14 mouse cellular contexts compared by ENCODE assay signal in the genomic region with DNA sequence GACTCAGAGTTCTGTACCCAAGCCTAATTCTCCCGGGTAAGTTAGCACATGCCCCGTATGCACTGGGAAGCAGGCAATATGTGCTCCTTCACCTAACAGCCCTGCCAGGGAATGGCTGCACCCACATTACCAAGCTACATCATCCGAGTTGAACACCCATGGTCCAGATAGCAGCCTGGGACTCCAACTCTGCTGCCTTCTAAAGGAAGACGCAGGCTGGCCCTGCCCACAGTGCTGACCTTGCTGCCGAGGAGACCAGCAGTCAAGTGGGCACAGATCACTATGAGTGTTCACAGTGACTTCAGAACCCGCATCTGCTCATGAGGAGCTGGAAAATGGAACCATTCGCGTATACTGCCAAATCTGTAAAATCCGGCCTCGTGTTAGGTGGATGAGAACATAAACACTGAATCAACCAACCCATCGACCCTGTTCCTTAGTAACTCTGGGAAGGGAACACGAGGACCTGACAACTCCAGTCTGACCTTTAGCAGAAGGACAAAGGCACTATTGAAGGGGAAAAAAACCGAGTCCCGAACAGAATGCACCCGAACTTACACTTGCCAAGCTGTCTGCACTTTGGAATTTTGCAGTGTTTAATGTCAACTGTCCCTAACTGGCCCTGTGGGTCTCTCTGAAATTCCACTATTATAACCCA.
DNase-seq lines count a peak whose midpoint lies in the region; ATAC-seq and TF ChIP-seq lines count a peak whose summit lies in the region.
"Had no signal": no experiment of that assay in that cellular context is flagged by ENCODE, and none has a peak within 500 bp of the region (broad histone marks: within the 10 kb centered on the region; RNA-seq: fewer than 3 reads in every experiment).

No protein-coding gene starts in this region.

- H3K4me3 ChIP-seq in gastrocnemius, adult 2 months: no peak overlapping the region
- H3K4me3 ChIP-seq in liver, embryonic 16.5 days (ENCODE audit: low read depth, low read length): no peak overlapping the region
- H3K4me3 ChIP-seq: forebrain, embryonic 12.5 days; limb, embryonic 10.5 days had no signal

- no peak for TF ChIP-seq CTCF in gastrocnemius, adult 2 months (IDR thresholded peaks at IDR 0.05)

- no peak overlapping the region for H3K4me2 ChIP-seq in liver, embryonic 16.5 days (ENCODE audit: low read depth, low read length)
- H3K4me2 ChIP-seq: forebrain, embryonic 12.5 days had no signal

- no peaks in the 10 kb centered on the region for H3K9me3 ChIP-seq in liver, embryonic 16.5 days (replicated peaks; ENCODE audit: control insufficient read depth, low read length)
- H3K9me3 ChIP-seq: forebrain, embryonic 12.5 days; limb, embryonic 10.5 days had no signal

- H3K4me1 ChIP-seq in liver, embryonic 16.5 days (ENCODE audit: control insufficient read depth, low read depth, low read length): peaks cover 16% of the 10 kb centered on the region

- H3K36me3 ChIP-seq in liver, embryonic 16.5 days (ENCODE audit: control insufficient read depth, insufficient read depth): no peaks in the 10 kb centered on the region
- H3K36me3 ChIP-seq: forebrain, embryonic 12.5 days; limb, embryonic 10.5 days had no signal

- no peak for DNase-seq in gastrocnemius, adult 2 months
- no peak for DNase-seq in gastrocnemius, adult 8-10 months (ENCODE audit: low spot score in 2 of 2)
- peak; percentile 29 for DNase-seq in kidney, adult 9 months
- no peak for DNase-seq in kidney, postnatal 10 days
- DNase-seq in adrenal gland, adult 8-10 months: peak; percentile 53
- DNase-seq in cerebellum, postnatal 36 days: no peak
- no peak for DNase-seq in lung, adult 18-20 months
- DNase-seq: cerebellum, adult 11-12 months; kidney, postnatal 4 days; lung, postnatal 10 days had no signal

- intact Hi-C loops in gastrocnemius, adult 2 months (cut with DNase I): no loop called here

- no peaks in the 10 kb centered on the region for H3K27me3 ChIP-seq in liver, embryonic 16.5 days (ENCODE audit: control insufficient read depth, insufficient read depth, low read depth, low read length)
- H3K27me3 ChIP-seq: CH12.LX; forebrain, embryonic 12.5 days had no signal

- WGBS in liver, embryonic 16.5 days (ENCODE audit: insufficient replicate concordance): 61% methylated on average over 15 of the region's 15 CpGs

- no peak overlapping the region for H3K9ac ChIP-seq in liver, embryonic 16.5 days (ENCODE audit: low read depth, low read length)
- H3K9ac ChIP-seq: forebrain, embryonic 12.5 days had no signal

- H3K27ac ChIP-seq in gastrocnemius, adult 2 months: peak overlapping the region; percentile 16; the same call in 1 of the 2 replicates
- peak overlapping the region; percentile 51 for H3K27ac ChIP-seq in liver, embryonic 16.5 days (ENCODE audit: low read length)
- H3K27ac ChIP-seq: forebrain, embryonic 12.5 days; limb, embryonic 10.5 days had no signal

- ATAC-seq in liver, embryonic 16.5 days (ENCODE audit: low read depth): peak; percentile 48

Comparison
In these comparisons a context has a peak if more than half of its experiments do, and no peak if none do; other contexts are left out.
1. DNase-seq: peak in kidney, adult 9 months (single experiment) and adrenal gland, adult 8-10 months (single experiment); none in gastrocnemius, adult 2 months (single experiment), gastrocnemius, adult 8-10 months (0 of 2), kidney, postnatal 10 days (single experiment), cerebellum, postnatal 36 days (0 of 2) and lung, adult 18-20 months (0 of 2).